In genomic region chr19:46480624-46481345, GRCm38 (mm10) we compare ENCODE assay signal across 14 mouse cellular contexts. TPM values are rescaled to one million over a fixed set of nuclear protein-coding genes. Genes with fewer than 3 reads are reported as not detected.
A peak's percentile ranks its signal among the peaks of the same experiment; 100 is the strongest.
DNase-seq lines count a peak whose midpoint lies in the region; ATAC-seq and TF ChIP-seq lines count a peak whose summit lies in the region.
"Had no signal": no experiment of that assay in that cellular context is flagged by ENCODE, and none has a peak within 500 bp of the region (broad histone marks: within the 10 kb centered on the region; RNA-seq: fewer than 3 reads in every experiment).

No protein-coding gene starts in this region.

- H3K9me3 ChIP-seq in kidney, embryonic 15.5 days (replicated peaks): no peaks in the 10 kb centered on the region
- H3K9me3 ChIP-seq in embryonic facial prominence, embryonic 10.5 days: no peaks in the 10 kb centered on the region
- no peaks in the 10 kb centered on the region for H3K9me3 ChIP-seq in hindbrain, embryonic 14.5 days (ENCODE audit: control insufficient read depth, low read length)
- no peaks in the 10 kb centered on the region for H3K9me3 ChIP-seq in midbrain, embryonic 13.5 days
- H3K9me3 ChIP-seq: heart, embryonic 15.5 days; liver, embryonic 15.5 days had no signal

- peaks cover 26% of the 10 kb centered on the region for H3K36me3 ChIP-seq in kidney, embryonic 15.5 days
- H3K36me3 ChIP-seq in embryonic facial prominence, embryonic 10.5 days (replicated peaks): peaks cover 68% of the 10 kb centered on the region
- H3K36me3 ChIP-seq in hindbrain, embryonic 14.5 days (replicated peaks; ENCODE audit: control insufficient read depth, insufficient read depth): peaks cover 47% of the 10 kb centered on the region
- peaks cover 50% of the 10 kb centered on the region for H3K36me3 ChIP-seq in midbrain, embryonic 13.5 days
- H3K36me3 ChIP-seq: liver, embryonic 15.5 days had no signal

- no peak overlapping the region for H3K4me2 ChIP-seq in kidney, embryonic 15.5 days
- H3K4me2 ChIP-seq in hindbrain, embryonic 14.5 days (replicated peaks): no peak overlapping the region
- no peak overlapping the region for H3K4me2 ChIP-seq in midbrain, embryonic 13.5 days (replicated peaks)
- H3K4me2 ChIP-seq: heart, embryonic 15.5 days; liver, embryonic 15.5 days had no signal

- no peak overlapping the region for H3K4me3 ChIP-seq in kidney, embryonic 15.5 days (replicated peaks)
- no peak overlapping the region for H3K4me3 ChIP-seq in embryonic facial prominence, embryonic 10.5 days
- H3K4me3 ChIP-seq in hindbrain, embryonic 14.5 days (replicated peaks; ENCODE audit: low read length): no peak overlapping the region
- H3K4me3 ChIP-seq in midbrain, embryonic 13.5 days (replicated peaks): no peak overlapping the region
- H3K4me3 ChIP-seq in cerebellum, adult 2 months (replicated peaks; ENCODE audit: insufficient read depth, low read depth, low read length): no peak overlapping the region
- H3K4me3 ChIP-seq: heart, embryonic 15.5 days; liver, embryonic 15.5 days had no signal

- TF ChIP-seq POLR2A in cerebellum, adult 2 months (IDR thresholded peaks at IDR 0.05; ENCODE audit: borderline replicate concordance, insufficient read depth, low read length): no peak

- no peaks in the 10 kb centered on the region for H3K27me3 ChIP-seq in kidney, embryonic 15.5 days
- H3K27me3 ChIP-seq in embryonic facial prominence, embryonic 10.5 days (replicated peaks; ENCODE audit: low read depth, poor library complexity, severe bottlenecking): no peaks in the 10 kb centered on the region
- no peaks in the 10 kb centered on the region for H3K27me3 ChIP-seq in hindbrain, embryonic 14.5 days (ENCODE audit: control insufficient read depth, insufficient read depth, low read length)
- no peaks in the 10 kb centered on the region for H3K27me3 ChIP-seq in midbrain, embryonic 13.5 days
- no peaks in the 10 kb centered on the region for H3K27me3 ChIP-seq in cerebellum, adult 2 months (ENCODE audit: control insufficient read depth, insufficient read depth, low read length)
- H3K27me3 ChIP-seq: CH12.LX; heart, embryonic 15.5 days; liver, embryonic 15.5 days had no signal

- ATAC-seq in kidney, embryonic 15.5 days (replicated peaks; ENCODE audit: low FRiP score): no peak
- ATAC-seq in hindbrain, embryonic 14.5 days (ENCODE audit: low FRiP score): no peak
- no peak for ATAC-seq in midbrain, embryonic 13.5 days

- WGBS in kidney, embryonic 15.5 days: 73% methylated on average over 10 of the region's 10 CpGs
- 68% methylated on average over 10 of the region's 10 CpGs for WGBS in embryonic facial prominence, embryonic 10.5 days
- WGBS in hindbrain, embryonic 14.5 days: 72% methylated on average over 10 of the region's 10 CpGs
- 64% methylated on average over 10 of the region's 10 CpGs for WGBS in midbrain, embryonic 13.5 days
- WGBS in cerebellum, adult 2 months: 77% methylated on average over 10 of the region's 10 CpGs

- no peak for TF ChIP-seq CTCF in cerebellum, adult 2 months (IDR thresholded peaks at IDR 0.05; ENCODE audit: borderline replicate concordance, insufficient read depth, low read depth, low read length)

- H3K4me1 ChIP-seq in kidney, embryonic 15.5 days: peaks cover 98% of the 10 kb centered on the region
- peaks cover 91% of the 10 kb centered on the region for H3K4me1 ChIP-seq in embryonic facial prominence, embryonic 10.5 days
- peaks cover 48% of the 10 kb centered on the region for H3K4me1 ChIP-seq in hindbrain, embryonic 14.5 days (replicated peaks; ENCODE audit: control insufficient read depth, insufficient read depth, low read length)
- peaks cover 60% of the 10 kb centered on the region for H3K4me1 ChIP-seq in midbrain, embryonic 13.5 days (replicated peaks)
- peaks cover 27% of the 10 kb centered on the region for H3K4me1 ChIP-seq in cerebellum, adult 2 months (ENCODE audit: control insufficient read depth, insufficient read depth, low read length)

- no peak overlapping the region for H3K9ac ChIP-seq in kidney, embryonic 15.5 days
- H3K9ac ChIP-seq in hindbrain, embryonic 14.5 days: no peak overlapping the region
- H3K9ac ChIP-seq in midbrain, embryonic 13.5 days (replicated peaks): 0 out of 2 replicates have a peak overlapping the region, but pooled peaks have one; percentile 19
- H3K9ac ChIP-seq: heart, embryonic 15.5 days; liver, embryonic 15.5 days had no signal

- DNase-seq in kidney, postnatal 10 days: no peak
- DNase-seq in embryonic facial prominence, embryonic 10.5 days (ENCODE audit: low spot score): no peak
- no peak for DNase-seq in hindbrain, embryonic 14.5 days (ENCODE audit: low spot score)
- DNase-seq in thymus, postnatal 14 days: no peak
- DNase-seq in cerebellum, adult 2 months: no peak
- no peak for DNase-seq in urinary bladder, adult 2 months (ENCODE audit: low spot score)
- DNase-seq: cerebellum, postnatal 14 days; kidney, adult 8-10 months; right cerebral cortex, adult 18-20 months had no signal

- peak overlapping the region; percentile 92 for H3K27ac ChIP-seq in kidney, embryonic 15.5 days
- peak overlapping the region; percentile 69 for H3K27ac ChIP-seq in embryonic facial prominence, embryonic 10.5 days (replicated peaks)
- peak overlapping the region; percentile 48 for H3K27ac ChIP-seq in hindbrain, embryonic 14.5 days
- peak overlapping the region; percentile 67 for H3K27ac ChIP-seq in midbrain, embryonic 13.5 days
- no peak overlapping the region for H3K27ac ChIP-seq in cerebellum, adult 2 months (ENCODE audit: insufficient read depth, low read length)
- H3K27ac ChIP-seq: liver, embryonic 15.5 days had no signal

RNA-seq across cellular contexts. Expression of gene Trim8, which starts 20.7 kb away (rescaled TPM):
- 24.6 and 28.7 TPM in 2 replicates for polyA plus RNA-seq in kidney, embryonic 15.5 days (2015; fragmentation: Nextera tagmentation; extraction: Ambion mirVana)
- 19.5 and 20.9 TPM in 2 replicates for polyA plus RNA-seq in embryonic facial prominence, embryonic 10.5 days (2016; fragmentation: Nextera tagmentation; extraction: Ambion mirVana)
- polyA plus RNA-seq in hindbrain, embryonic 14.5 days (2014; fragmentation: Nextera tagmentation; extraction: Ambion mirVana): 37.5 and 39.4 TPM in 2 replicates
- polyA plus RNA-seq in midbrain, embryonic 13.5 days (2015; fragmentation: Nextera tagmentation; extraction: Ambion mirVana): 27.7 and 33.0 TPM in 2 replicates
- 40.3 and 43.4 TPM in 2 replicates for polyA plus RNA-seq in cerebellum, adult 2 months (2012; rRNA removed)
- 17.2 and 25.2 TPM in 2 replicates for polyA plus RNA-seq in urinary bladder, adult 2 months (2012; rRNA removed)
